Mouse (Mus musculus): Measurements from ENCODE around the gene Vmn1r192.
"Not testable (repeated sequence)": the region's sequence is repeated elsewhere in the genome, so short reads cannot be mapped to it uniquely, and the experiment has no call there.

Gene Vmn1r192

GRCm38 (mm10) chr13:22191041-22191440, at the start of gene Vmn1r192:
TSS of gene Vmn1r192 (minus strand) at chr13:22191141.
- DNase-seq (ENCODE audit: low read depth): no peak

- DNase-seq (ENCODE audit: low read depth): not testable (repeated sequence)
Measured at GRCm38 (mm10) chr13:22223060-22223459, 32.1 kb upstream of the Vmn1r192 start, which contains the start of gene Vmn1r193. TSS of gene Vmn1r193 (minus strand) at chr13:22223160.

GRCm38 (mm10) chr13:22192756-22193155, 1.8 kb upstream of the Vmn1r192 start:
- DNase-seq (ENCODE audit: low read depth): not testable (repeated sequence)

- no peak for DNase-seq (ENCODE audit: low read depth)
Measured at GRCm38 (mm10) chr13:22190385-22190784, 556 bp downstream of the Vmn1r192 start.

GRCm38 (mm10) chr13:22189313-22189712, 1.6 kb downstream of the Vmn1r192 start:
- DNase-seq (ENCODE audit: low read depth): no peak

- no peak for DNase-seq (ENCODE audit: low read depth)
Measured at GRCm38 (mm10) chr13:22183869-22184268, 7.1 kb downstream of the Vmn1r192 start, which contains the start of gene Vmn1r191. TSS of gene Vmn1r191 (minus strand) at chr13:22183969.

- DNase-seq (ENCODE audit: low read depth): no peak
Measured at GRCm38 (mm10) chr13:22168416-22168815, 22.5 kb downstream of the Vmn1r192 start.

- not testable (repeated sequence) for DNase-seq (ENCODE audit: low read depth)
Measured at GRCm38 (mm10) chr13:22136495-22137293, 54.2 kb downstream of the Vmn1r192 start.
